Mouse (Mus musculus) left cerebral cortex, postnatal 10 days (tissue): Measurements from ENCODE around the gene Ptpn3. TPM values are rescaled to one million over a fixed set of nuclear protein-coding genes. Genes with fewer than 3 reads are reported as not detected.

Experiments
- DNase-seq, 2 experiments: peaks; one replicate each; pipeline ENCODE4 v3.0.0; 2021 to 2022; ENCODE audit warnings: low spot score in 2 of 2, mixed read lengths in 1 of 2; ENCODE audit errors: extremely low spot score in 1 of 2
- intact Hi-C: fragments of 180-260 bp; cut with DNase I; formaldehyde crosslinking; loops from one replicate; pipeline ENCODE4 v1.15.1; 2025
- total RNA-seq, 2 experiments: library from RNA; stranded (reverse); gene quantifications; 2 replicates each; pipeline ENCODE4 v1.2.3; 2021

The Ptpn3 gene
- 10 to 100 TPM; 23.2 to 25.7 TPM for total RNA-seq

DNA sequence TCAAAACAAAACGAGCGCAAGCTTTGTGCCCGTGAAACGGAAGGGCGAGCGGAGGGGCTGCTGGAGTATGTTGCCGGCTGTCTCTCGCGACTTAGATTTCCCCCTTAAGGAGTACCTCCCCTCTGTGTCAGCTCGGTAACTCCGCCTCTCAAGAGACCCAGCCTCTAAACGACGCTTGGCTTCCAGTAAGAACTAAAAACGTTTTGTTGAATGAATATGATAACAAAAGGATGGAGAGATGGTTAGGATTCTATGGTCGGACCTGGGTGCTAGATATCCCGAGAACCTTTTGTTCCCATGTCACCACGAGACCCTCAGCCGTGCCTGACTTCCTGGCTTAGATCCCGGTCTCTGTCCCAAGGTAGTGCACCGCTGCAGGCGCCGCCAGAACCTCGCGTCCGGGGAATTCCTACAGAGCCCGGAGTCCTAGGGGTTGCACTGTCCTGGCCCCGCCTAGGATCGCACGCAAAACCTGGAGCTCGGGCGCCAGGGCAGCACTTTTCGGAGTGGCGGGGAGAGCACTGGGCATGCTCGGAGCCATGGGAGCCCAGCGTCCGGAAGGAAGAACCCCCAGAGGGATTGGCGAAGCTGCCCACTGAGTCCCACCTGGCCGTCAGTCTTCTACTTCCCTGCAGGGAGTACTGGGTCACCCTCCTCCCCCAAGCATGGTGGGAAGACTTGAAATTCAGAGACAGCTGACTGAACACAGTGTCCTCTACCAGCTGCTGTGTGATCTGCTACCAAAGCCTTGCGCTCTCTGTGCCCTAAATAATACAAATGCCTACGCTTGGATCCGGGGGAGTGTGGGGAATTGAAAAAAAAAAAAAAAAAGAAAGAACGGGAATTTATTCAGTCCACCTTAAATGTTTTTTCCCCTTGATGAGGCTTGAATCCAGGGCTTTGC is at the start of gene Ptpn3:
TSS of gene Ptpn3 (minus strand) at position 428 of the 904 bp plus-strand sequence.
- DNase-seq = peak; percentile 60 to 86
- intact Hi-C loops = no loop called here

DNA sequence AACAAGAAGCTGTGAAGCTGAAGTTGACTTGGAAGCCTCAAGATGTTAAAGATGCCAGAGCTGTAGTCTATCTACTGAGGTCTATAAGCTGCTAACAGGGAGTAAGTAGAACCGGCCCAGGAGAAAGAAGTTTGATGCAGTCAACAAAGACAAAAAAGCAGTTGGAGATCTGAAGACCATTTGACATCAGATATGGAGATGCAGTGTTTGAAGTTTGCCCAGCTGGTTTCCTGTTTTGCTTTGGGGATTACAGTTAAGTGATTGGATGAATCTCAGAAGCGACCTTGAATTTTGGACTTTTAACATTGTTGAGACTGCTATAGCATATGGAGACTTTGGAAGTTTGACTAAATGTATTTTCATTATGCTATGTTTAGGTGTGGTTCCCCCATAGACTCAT is 48.9 kb upstream of the Ptpn3 start:
- intact Hi-C loops = no loop called here
- DNase-seq = no peak

DNA sequence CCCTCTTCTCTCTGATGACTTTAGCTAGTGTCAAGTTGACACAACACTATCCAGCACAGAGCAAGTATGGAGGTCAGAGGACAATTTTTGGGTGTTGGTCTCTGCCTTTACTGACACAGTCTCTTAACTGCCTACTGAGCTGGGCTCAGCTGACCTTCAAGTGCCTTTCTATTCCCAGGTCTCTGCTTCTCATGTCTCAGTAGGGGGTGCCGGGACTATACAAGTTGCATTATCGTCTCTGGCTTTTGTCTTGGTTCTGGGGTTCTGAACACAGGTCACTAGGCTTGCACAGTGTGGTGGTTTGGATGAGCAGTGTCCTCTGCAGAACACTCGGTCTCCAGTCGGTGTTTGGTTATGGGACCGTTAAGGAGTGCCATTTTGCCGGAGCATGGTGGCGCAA is 42.4 kb upstream of the Ptpn3 start:
- DNase-seq = no peak
- intact Hi-C loops = no loop called here

DNA sequence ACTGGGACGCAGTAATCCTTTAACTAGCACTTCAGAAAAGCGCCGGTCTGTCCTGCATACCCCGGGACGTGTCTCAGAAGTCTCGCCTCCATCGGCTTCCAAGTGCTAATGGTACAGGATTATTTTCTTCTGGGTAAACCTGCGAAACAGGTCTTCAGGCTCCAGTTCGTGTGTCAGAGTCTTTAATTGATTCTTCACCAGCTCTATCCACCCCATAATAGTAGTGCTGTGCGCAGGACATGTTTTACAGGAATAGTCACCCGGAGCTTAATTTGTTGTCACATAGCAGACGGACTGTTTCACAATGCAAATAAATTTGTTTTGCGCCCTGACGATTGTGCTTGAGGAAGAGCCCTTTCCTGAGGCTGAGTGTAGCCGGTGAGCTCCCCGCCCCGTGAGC is 37.3 kb upstream of the Ptpn3 start:
- no peak for DNase-seq
- intact Hi-C loops = no loop called here

DNA sequence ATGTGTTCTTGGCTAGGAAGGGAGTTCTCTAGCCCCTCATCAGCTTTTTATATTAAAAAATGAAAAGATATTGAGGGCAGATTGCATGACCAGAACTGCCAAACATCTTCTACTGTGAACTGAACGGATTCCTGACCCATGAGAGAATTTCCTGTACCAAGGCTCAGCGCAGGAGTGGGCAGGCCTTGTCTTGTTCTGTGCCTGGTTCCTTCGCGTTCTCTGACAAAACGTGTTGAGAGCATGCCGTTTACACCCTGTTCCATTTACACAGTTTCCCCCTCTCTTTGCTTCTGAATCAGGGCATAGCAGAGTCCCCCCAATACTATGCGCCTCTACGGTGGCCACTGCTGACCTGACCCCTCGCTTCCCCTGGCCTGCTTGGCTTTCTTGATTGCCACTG is 36.4 kb upstream of the Ptpn3 start:
- intact Hi-C loops = no loop called here
- DNase-seq = no peak

DNA sequence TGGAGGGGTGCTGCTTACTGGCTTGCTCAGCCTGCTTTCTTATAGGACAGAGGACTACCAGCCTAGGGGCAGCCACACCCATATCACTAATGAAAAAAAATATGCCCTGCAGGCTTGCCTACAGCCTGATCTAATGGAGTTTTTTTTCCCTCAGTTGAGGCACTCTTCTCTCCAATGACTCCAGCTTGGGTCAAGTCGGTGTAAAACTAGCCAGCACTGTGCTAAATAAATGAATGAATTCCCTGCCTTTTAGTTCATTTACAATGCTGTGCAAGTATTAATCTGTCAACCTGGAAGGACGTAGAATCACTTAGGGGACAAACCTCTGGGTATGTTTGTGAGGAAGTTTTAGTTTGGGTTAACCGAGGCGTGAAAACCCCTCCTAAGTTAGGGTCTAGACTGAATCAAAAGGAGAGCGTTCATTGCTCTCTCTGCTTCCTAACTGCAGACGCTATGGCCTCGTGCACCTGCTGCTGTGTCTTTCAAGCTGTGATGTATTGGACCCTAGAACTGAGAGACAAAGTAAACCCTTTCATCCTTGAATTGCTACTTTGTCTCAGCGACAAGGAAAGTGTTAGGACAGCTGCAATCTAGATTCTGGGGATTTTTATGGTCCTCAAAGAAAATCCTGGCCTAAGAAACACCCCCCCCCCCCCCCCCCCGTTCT is 33.5 kb upstream of the Ptpn3 start:
- DNase-seq = no peak
- intact Hi-C loops = no loop called here

DNA sequence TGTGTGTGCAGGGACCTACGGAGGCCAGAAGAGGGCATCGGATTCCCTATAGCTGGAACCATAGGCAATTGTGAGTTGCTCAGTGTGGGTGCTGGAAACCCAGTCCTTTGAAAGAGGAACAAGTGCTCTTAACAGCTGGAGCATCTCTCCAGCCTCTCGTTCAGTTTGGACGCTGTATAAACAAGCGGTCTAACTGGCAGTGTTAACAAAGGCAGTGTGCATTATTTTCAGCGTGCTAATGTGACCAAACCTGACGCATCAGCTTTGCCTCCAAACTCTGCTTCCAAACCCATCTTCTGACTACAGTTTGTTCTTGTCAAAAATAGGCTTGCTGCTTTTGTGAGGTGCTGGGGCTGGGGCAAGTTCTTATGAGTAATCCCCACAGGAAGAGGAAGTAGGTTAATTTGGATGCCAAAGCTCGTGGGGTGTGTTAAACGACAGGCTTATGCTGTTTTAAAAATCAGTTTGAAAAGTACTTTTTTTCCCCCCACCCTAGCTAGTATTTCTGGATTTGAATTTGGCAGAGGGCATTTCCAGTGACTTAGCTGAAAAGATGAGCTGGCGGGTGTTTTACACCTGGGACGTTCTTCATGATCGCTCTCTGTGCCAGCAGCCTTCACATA is 32.4 kb upstream of the Ptpn3 start:
- DNase-seq = no peak
- intact Hi-C loops = no loop called here

DNA sequence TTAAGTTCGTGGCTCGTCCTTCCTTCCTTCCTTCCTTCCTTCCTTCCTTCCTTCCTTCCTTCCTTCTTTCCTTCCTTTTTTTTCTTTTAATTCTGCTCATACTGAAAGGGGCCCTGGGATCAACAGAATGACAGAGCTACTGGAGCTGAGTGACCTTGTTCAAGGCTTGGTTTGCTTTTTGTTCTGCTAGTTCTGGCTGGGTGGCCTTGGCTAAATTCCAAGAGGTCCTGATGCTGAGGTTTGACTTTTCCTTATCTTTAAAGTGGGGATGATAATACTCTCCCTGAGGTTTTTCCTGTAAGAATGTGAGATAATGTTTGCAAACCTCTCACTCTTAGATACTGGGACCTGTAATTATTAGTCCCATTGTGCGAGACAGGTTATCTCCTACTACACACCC is 30.9 kb upstream of the Ptpn3 start:
- no peak for DNase-seq
- intact Hi-C loops = no loop called here

DNA sequence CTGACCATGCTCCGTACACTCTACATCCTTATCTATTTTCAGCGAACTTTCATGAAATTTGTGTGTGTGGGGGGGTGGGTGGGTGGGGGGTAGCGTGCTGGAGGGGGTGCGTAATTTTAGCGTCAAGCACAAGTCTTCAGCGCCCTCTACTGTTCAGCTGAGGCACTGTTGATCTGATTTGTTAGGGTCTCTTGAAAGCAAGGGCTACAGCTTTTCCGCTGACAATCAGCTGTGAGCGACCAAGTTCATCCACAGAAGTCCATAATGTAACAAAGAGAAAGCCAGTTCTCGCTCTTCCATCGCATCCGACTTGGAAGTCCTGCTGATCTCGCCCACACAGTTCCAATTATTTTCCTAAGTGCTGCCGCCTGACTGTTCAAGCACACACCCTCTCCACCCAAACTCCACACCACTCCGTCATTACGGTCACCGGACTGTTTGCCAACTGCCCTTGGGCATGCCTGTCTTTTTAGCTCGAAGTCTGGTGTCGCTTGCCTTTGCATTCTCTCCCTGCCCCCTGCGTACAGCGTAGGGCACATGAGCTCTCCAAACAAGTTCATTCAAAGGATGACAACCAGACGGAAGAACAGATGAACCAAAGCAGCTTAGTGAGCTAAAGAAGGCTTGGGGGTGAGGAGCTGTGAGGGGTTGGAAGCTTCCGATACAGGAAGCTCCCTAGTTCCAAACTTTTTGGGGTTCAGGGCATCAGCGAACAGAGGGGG is 19.1 kb upstream of the Ptpn3 start:
- DNase-seq = peak; percentile 40 to 51
- intact Hi-C loops = no loop called here

DNA sequence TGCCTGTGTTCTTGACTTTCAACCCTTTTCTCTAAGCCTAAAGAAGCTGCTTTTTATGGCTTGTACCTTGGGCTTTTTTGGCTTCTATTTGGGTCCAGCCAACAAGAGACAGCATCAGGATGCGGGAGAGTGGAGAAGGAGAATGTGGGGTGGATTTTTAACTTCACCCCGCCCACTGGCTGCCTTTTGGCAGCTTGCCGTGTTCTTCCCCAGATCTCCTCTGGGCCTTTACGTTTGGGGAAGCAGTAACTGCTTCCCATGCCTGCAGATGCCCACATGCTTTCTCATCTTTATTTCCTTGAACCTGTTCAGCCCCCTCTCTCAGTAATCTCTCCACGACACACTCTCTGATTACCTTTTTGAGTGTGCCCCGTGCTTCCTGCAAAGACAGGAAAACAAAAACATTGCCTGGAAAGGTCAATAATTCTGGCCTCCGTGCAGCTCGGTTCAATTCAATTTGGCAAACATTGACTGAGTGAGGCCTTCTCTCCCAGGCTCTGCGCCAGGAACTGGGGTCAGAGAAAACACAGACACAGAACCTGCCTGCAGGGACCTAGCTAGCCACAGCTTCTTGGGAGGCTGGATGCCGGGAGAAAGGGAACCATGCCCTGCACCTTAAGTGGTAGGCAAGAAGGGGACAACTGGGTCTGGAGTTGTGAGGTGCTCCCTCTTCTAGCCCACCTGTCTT is 17.0 kb upstream of the Ptpn3 start:
- DNase-seq = peak in 1 of 2 experiments; percentile 41
- intact Hi-C loops = no loop called here

DNA sequence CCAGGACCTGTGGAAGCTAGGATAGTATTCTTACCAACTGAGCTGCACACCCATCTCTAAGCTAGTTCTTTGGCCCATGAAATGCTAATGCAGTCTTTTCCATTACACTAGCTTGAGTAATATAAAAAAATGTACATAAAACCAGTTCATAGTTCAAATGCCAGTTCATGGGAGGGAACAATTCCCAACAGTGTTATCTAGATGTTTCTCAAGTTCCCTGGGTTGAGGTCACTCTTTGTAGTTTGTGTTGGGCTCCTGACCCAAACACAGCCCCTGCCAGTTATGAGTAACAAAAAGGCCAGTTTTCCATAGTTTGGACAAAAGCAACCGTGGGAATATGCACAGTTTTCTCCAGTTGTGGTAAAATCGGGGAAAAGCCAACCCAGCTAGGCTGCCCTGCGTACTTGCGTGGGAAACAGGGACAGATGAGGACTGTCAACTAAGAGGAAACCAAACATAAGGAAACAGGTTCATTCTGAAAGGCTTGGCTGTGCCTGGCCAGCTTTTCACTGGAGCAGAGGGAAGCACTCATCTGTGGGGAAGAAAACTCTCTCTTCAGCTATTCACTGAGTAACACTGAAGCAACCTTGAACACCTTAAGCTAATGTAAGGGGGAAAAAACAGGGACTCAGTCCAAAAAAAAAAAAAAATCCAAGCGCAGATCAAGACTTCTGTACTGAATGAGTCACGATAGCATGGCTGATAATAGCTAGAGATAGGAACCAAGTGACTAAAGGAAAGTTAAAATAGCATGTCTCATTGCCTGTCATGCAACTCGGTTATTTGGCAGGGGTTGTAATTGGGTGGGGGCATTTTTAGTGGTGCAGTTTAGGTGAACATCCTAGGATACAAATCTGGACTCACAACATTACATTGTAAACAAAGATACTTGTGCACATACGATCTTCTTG is 10.9 kb upstream of the Ptpn3 start:
- intact Hi-C loops = no loop called here

DNA sequence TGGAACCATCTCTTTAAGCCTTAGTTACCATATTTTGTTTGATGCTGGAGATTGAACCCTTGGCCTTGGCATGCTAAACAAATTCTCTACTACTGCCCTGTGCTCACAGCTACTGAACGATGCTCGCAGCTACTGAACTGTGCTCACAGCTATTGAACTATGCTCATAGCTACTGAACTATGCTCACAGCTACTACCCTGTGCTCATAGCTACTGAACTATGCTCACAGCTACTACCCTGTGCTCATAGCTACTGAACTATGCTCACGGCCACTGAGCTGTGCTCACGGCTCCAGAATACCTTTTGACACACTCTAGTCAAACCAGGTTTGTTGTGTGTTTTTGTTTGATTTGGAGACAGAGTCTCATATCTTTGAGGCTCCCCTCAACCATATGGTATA is 10.1 kb upstream of the Ptpn3 start:
- no peak for DNase-seq
- intact Hi-C loops = no loop called here

More for the DNA sequence above, 10.9 kb upstream of the Ptpn3 start:
- DNase-seq = no peak

DNA sequence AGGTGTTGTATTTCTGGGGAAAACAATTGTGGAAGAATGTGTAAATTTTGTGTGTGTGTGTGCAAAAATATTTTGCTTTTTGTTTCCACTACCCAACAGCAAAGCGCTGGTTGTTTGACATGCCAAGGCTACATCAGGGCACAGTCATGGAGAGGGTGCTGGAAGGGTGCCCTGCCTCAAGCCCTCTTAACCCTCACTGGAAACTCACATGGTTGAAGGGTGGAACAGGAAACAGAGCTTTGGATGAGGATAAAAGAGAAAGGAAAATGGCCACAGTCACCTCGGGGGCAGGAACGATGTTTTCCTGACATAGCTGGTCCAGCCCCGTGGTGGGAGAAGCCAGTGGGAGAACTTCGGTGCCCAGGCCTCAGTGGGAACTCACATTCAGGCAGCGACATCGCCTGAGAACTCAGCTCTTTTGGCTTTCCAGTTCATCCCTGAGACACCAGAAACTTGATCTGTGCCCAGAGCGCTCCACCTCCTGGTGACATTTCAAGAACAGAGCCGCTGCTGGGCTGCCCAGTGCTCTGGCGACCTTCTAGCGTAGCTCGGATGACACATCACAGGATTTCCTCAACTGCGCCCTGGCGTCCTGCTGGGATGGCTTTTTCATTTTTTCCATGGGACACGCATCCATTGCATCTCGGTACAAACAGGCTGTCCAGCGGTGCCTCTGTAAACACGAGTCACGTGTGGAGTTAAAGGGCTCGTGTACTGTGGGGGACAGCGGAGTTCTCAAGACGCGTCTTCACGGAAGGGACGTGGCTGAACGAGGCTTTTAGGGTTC is 6.8 kb upstream of the Ptpn3 start:
- intact Hi-C loops = no loop called here
- DNase-seq = peak in 1 of 2 experiments; percentile 65

DNA sequence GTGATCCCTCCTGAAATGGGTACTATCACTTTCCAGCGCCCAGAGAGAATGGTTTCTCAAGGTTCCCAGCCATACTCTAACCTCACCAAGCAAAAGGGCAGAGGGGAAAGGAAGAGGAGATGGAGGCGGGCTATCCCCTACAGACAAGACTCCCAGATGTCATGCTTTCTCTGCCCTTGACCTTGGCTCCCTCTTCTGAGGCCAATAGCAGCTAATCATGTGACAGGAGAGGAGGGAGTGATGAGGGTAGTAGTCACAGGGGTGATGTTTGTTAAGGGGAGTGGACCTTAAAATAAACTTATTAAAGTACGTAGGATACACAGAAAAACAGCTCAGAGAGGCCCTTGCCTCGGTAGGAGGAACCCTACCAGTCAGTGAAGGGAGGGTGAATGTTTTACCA is 6.1 kb upstream of the Ptpn3 start:
- intact Hi-C loops = no loop called here

DNA sequence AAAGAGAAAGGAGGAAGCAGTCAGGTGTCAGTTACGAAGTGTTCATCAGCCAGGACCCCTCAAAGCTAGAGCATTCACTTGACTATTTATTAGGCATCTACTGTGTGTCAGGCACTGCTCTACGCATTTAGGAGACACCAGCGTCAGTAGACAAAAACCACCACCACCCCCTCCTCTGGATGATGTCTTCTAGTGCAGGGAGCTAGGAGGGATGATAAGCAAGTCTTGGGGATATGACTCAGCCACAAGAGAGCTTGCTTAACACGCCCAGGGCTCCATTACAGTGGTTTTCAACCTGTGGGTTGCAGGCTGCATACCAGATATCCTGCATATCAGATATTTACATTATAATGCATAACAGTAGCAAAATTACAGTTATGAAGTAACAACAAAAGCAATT is 4.6 kb upstream of the Ptpn3 start:
- intact Hi-C loops = no loop called here
- DNase-seq = no peak

More for the DNA sequence above, 6.1 kb upstream of the Ptpn3 start:
- no peak for DNase-seq

DNA sequence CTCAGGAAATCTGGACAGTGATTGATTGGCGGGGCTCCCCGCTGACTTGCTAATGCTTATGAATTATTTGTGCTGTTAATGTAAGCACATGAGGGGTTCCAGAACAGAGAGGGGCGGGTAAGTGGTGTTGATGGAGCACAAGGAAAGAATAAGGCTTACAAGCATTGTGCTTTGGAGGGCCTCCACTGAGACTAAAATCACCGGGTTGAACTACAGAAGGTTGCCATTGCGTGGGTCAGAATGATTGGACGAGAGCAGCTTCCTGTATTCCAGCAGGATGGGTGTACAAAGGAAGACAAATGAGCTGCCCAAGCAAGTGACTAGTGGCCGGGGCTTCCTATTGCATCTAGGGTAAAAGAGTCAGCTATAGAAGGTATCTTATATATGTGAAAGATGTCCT is 4.0 kb upstream of the Ptpn3 start:
- intact Hi-C loops = no loop called here
- DNase-seq = no peak
